Mouse (Mus musculus): ENCODE data around the gene Rbfox2. TPM values are rescaled to one million over a fixed set of nuclear protein-coding genes. Genes with fewer than 3 reads are reported as not detected.

The Rbfox2 gene
- polyA plus RNA-seq, 1 experiment, result 78.3 TPM

DNA sequence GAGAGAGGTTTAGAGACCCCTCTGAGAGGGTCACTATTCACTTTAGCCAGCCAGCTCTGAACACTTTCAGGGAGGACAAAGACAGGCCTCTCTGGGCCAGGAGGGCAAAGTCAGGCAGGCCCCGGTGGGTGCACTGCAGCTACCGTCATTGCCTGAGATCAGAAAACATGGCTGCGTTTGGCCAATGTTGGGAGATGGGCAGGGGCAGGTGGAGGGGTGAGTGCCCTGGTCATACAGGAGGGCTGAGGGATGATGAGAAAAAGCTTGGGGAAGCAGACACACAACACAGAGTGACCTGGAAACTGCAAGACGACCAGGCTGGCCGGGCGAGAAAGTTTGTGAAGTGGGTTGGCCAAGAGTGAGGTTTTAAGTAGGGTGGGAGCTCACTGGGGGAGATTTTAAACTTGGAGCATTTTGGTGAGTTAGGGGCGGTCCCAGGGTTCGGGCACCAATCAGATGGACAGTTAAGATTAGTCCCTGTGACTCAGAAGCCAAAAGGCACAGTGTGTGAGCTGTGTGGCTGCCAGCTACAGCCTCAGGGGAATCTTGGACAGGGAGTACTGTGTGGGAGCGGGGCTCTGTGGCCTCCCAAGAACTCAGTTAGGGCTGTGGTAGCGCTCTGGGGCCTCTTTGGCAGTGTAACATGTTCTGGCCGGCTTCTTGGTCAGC, 270.4 kb downstream of the Rbfox2 start:
- Histone ChIP-seq H3K4me1 (ENCODE audit: control insufficient read depth, insufficient read depth, low read length) (peaks cover 3% of the 10 kb centered on the region), H3K9ac (ENCODE audit: low read depth, poor library complexity, severe bottlenecking) (no peak overlapping the region), H3K36me3 (ENCODE audit: control insufficient read depth, insufficient read depth, low read length, poor library complexity, severe bottlenecking) (no peaks in the 10 kb centered on the region), H3K9me3 (replicated peaks; ENCODE audit: control insufficient read depth, insufficient read depth, low read length, poor library complexity, severe bottlenecking) (no peaks in the 10 kb centered on the region), H3K4me3 (ENCODE audit: low read depth, low read length) (no peak overlapping the region), H3K27ac (ENCODE audit: insufficient read depth, low read length) (no peak overlapping the region), H3K27me3 (ENCODE audit: control insufficient read depth, insufficient read depth, low read length, poor library complexity, severe bottlenecking) (no peaks in the 10 kb centered on the region)
- TF ChIP-seq CTCF (IDR thresholded peaks at IDR 0.05; ENCODE audit: low read depth, low read length) (no peak), POLR2A (IDR thresholded peaks at IDR 0.05; ENCODE audit: insufficient read depth, low read length) (no peak), EP300 (IDR thresholded peaks at IDR 0.05; ENCODE audit: insufficient read depth, low read depth, low read length) (no peak)

DNA sequence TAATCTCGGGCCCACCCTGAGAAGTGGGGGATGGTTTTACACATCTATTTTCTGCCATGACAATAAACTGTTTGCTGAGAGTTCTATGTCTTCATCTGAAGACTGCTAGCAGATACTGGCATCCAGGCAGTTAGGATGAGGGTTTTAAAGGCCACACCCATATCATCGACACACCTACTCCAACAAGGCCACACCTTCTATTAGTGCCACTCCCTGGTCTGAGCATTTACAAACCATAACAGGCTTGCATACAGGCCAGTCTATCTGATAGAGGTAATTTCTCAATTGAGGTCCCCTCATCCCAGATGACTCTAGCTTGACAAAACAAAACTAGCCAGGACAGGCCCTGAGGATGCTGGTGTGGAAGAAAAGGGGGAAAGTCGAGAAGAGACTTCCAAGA, 271.2 kb downstream of the Rbfox2 start:
- H3K27ac ChIP-seq (ENCODE audit: insufficient read depth, low read length), result no peak overlapping the region
- H3K4me3 ChIP-seq (ENCODE audit: low read depth, low read length), result no peak overlapping the region
- H3K36me3 ChIP-seq (ENCODE audit: control insufficient read depth, insufficient read depth, low read length, poor library complexity, severe bottlenecking), result no peaks in the 10 kb centered on the region
- TF ChIP-seq EP300 (IDR thresholded peaks at IDR 0.05; ENCODE audit: insufficient read depth, low read depth, low read length) (no peak), POLR2A (IDR thresholded peaks at IDR 0.05; ENCODE audit: insufficient read depth, low read length) (no peak), CTCF (IDR thresholded peaks at IDR 0.05; ENCODE audit: low read depth, low read length) (no peak)
- no peak overlapping the region for H3K9ac ChIP-seq (ENCODE audit: low read depth, poor library complexity, severe bottlenecking)
- peaks cover 3% of the 10 kb centered on the region for H3K4me1 ChIP-seq (ENCODE audit: control insufficient read depth, insufficient read depth, low read length)
- H3K27me3 ChIP-seq (ENCODE audit: control insufficient read depth, insufficient read depth, low read length, poor library complexity, severe bottlenecking), result no peaks in the 10 kb centered on the region
- no peaks in the 10 kb centered on the region for H3K9me3 ChIP-seq (replicated peaks; ENCODE audit: control insufficient read depth, insufficient read depth, low read length, poor library complexity, severe bottlenecking)

DNA sequence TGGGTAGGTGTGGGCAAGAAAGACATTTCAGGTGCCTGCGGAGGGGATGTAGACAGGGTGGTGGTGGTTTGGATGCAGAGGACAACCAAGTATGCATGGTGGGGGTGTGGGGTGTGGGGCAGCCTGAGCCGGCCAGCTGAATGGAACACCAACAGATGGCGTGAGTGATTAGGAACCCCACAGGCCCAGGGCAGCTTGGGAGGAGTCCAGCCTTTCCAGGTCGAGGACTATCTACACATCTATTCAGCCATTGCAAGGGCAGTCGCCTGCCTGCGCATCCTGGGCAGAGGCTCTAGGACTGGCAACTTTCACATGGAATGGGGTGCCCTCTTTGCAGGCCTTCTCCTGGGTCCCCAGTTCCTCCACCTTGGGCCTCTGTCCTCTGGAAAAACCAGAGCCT, 272.3 kb downstream of the Rbfox2 start:
- Histone ChIP-seq H3K4me3 (ENCODE audit: low read depth, low read length) (no peak overlapping the region), H3K27ac (ENCODE audit: insufficient read depth, low read length) (no peak overlapping the region), H3K9me3 (replicated peaks; ENCODE audit: control insufficient read depth, insufficient read depth, low read length, poor library complexity, severe bottlenecking) (no peaks in the 10 kb centered on the region), H3K9ac (ENCODE audit: low read depth, poor library complexity, severe bottlenecking) (no peak overlapping the region), H3K4me1 (ENCODE audit: control insufficient read depth, insufficient read depth, low read length) (peaks cover 3% of the 10 kb centered on the region), H3K27me3 (ENCODE audit: control insufficient read depth, insufficient read depth, low read length, poor library complexity, severe bottlenecking) (no peaks in the 10 kb centered on the region), H3K36me3 (ENCODE audit: control insufficient read depth, insufficient read depth, low read length, poor library complexity, severe bottlenecking) (no peaks in the 10 kb centered on the region)
- TF ChIP-seq CTCF (IDR thresholded peaks at IDR 0.05; ENCODE audit: low read depth, low read length), result peak; percentile 8
- TF ChIP-seq POLR2A (IDR thresholded peaks at IDR 0.05; ENCODE audit: insufficient read depth, low read length), result no peak

DNA sequence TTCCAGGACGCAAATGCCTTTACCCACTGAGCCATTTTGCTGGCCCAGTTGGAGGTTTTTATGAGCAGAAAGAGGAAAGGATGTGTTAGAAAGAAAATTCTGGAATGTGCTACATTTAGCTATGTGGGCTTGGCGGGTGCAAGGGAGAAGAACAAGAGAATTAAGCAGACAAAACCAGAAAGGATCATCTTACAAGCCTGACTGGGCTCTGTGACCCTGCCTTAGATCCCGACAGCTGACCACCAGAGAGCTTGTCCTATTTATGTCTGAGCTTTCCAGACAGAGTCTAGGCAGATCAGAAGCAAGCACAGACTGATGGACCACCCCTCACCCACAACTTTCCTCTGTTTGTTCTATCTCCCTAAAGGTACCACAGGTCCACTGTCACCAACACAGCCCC, 275.5 kb downstream of the Rbfox2 start:
- Histone ChIP-seq H3K4me3 (ENCODE audit: low read depth, low read length) (no peak overlapping the region), H3K36me3 (ENCODE audit: control insufficient read depth, insufficient read depth, low read length, poor library complexity, severe bottlenecking) (no peaks in the 10 kb centered on the region), H3K27me3 (ENCODE audit: control insufficient read depth, insufficient read depth, low read length, poor library complexity, severe bottlenecking) (no peaks in the 10 kb centered on the region), H3K9ac (ENCODE audit: low read depth, poor library complexity, severe bottlenecking) (no peak overlapping the region), H3K9me3 (replicated peaks; ENCODE audit: control insufficient read depth, insufficient read depth, low read length, poor library complexity, severe bottlenecking) (no peaks in the 10 kb centered on the region), H3K27ac (ENCODE audit: insufficient read depth, low read length) (no peak overlapping the region), H3K4me1 (ENCODE audit: control insufficient read depth, insufficient read depth, low read length) (no peaks in the 10 kb centered on the region)
- no peak for TF ChIP-seq CTCF (IDR thresholded peaks at IDR 0.05; ENCODE audit: low read depth, low read length)
- TF ChIP-seq POLR2A (IDR thresholded peaks at IDR 0.05; ENCODE audit: insufficient read depth, low read length), result no peak
- no peak for TF ChIP-seq EP300 (IDR thresholded peaks at IDR 0.05; ENCODE audit: insufficient read depth, low read depth, low read length)

GRCm38 (mm10) chr15:77029331-77029991, 277.3 kb downstream of the Rbfox2 start:
- peak; percentile 93 for TF ChIP-seq CTCF (IDR thresholded peaks at IDR 0.05; ENCODE audit: low read depth, low read length)
- TF ChIP-seq POLR2A (IDR thresholded peaks at IDR 0.05; ENCODE audit: insufficient read depth, low read length), result no peak
- H3K27ac ChIP-seq (ENCODE audit: insufficient read depth, low read length), result no peak overlapping the region
- 0 out of 2 replicates have a peak overlapping the region, but pooled peaks have one; percentile 17 for H3K9ac ChIP-seq (ENCODE audit: low read depth, poor library complexity, severe bottlenecking)

More at GRCm38 (mm10) chr15:77029331-77029991, 277.3 kb downstream of the Rbfox2 start:
- no peaks in the 10 kb centered on the region for H3K36me3 ChIP-seq (ENCODE audit: control insufficient read depth, insufficient read depth, low read length, poor library complexity, severe bottlenecking)
- H3K4me1 ChIP-seq (ENCODE audit: control insufficient read depth, insufficient read depth, low read length), result no peaks in the 10 kb centered on the region
- no peaks in the 10 kb centered on the region for H3K9me3 ChIP-seq (replicated peaks; ENCODE audit: control insufficient read depth, insufficient read depth, low read length, poor library complexity, severe bottlenecking)
- H3K27me3 ChIP-seq (ENCODE audit: control insufficient read depth, insufficient read depth, low read length, poor library complexity, severe bottlenecking), result no peaks in the 10 kb centered on the region
- no peak overlapping the region for H3K4me3 ChIP-seq (ENCODE audit: low read depth, low read length)

Other genes with a start within 250 kb of the Rbfox2 start
- not detected in 2 replicates for gene Apol7a, start 92.1 kb upstream of the Rbfox2 start, polyA plus RNA-seq (2011; ENCODE audit: insufficient read depth, insufficient read length, low read depth, missing spikeins)
- gene Apol9a, start 104.1 kb upstream of the Rbfox2 start, polyA plus RNA-seq (2011; ENCODE audit: insufficient read depth, insufficient read length, low read depth, missing spikeins), result not detected in 2 replicates
- not detected in 2 replicates for gene Apol7b, start 140.5 kb upstream of the Rbfox2 start, polyA plus RNA-seq (2011; ENCODE audit: insufficient read depth, insufficient read length, low read depth, missing spikeins)
- gene Apol10a, start 170.0 kb upstream of the Rbfox2 start, polyA plus RNA-seq (2011; ENCODE audit: insufficient read depth, insufficient read length, low read depth, missing spikeins), result not detected in 2 replicates
- not detected in 2 replicates for gene Apol11a, start 201.3 kb upstream of the Rbfox2 start, polyA plus RNA-seq (2011; ENCODE audit: insufficient read depth, insufficient read length, low read depth, missing spikeins)
- not detected in 2 replicates for gene Apol7c, start 226.3 kb upstream of the Rbfox2 start, polyA plus RNA-seq (2011; ENCODE audit: insufficient read depth, insufficient read length, low read depth, missing spikeins)